Mouse (Mus musculus) olfactory bulb, adult 2 months (tissue): Measurements from ENCODE around the gene Nrxn3. TPM values are rescaled to one million over a fixed set of nuclear protein-coding genes. Genes with fewer than 3 reads are reported as not detected.

Experiments used
- H3K27ac ChIP-seq: fragments of 200-500 bp; 2 replicates; pipeline ENCODE4 v1.5.1; 2012; ENCODE audit warnings: low read depth, low read length; ENCODE audit not compliant: insufficient read depth
- H3K4me1 ChIP-seq: fragments of 200-500 bp; 2 replicates; pipeline ENCODE4 v1.6.1; 2012; ENCODE audit warnings: low read length; ENCODE audit not compliant: control insufficient read depth, insufficient read depth
- H3K4me3 ChIP-seq: fragments of 200-500 bp; 2 replicates; pipeline ENCODE4 v1.5.1; 2012; ENCODE audit warnings: mild to moderate bottlenecking, low read depth, low read length, moderate library complexity; ENCODE audit not compliant: insufficient read depth
- CTCF ChIP-seq: fragments of 200-500 bp; IDR thresholded peaks from 2 replicates; pipeline ENCODE4 v1.5.1; 2012; ENCODE audit warnings: low read depth, mild to moderate bottlenecking, low read length, moderate library complexity; ENCODE audit not compliant: insufficient read depth
- POLR2A ChIP-seq: fragments of 200-500 bp; IDR thresholded peaks from 2 replicates; pipeline ENCODE4 v1.6.1; 2012; ENCODE audit warnings: mild to moderate bottlenecking, low read depth, low read length, moderate library complexity; ENCODE audit not compliant: insufficient read depth
- WGBS: fragments of 180-500 bp; shearing (Covaris S2); methylation state at CpG from one replicate; pipeline ENCODE4 v1.1.7; 2018; 5-methylcytosine and 5-hydroxymethylcytosine counted together
- polyA plus RNA-seq: library from polyadenylated mRNA; stranded (reverse); fragments of >200 nt; gene quantifications from 2 replicates; pipeline ENCODE4 v1.2.4, GENCODE M21; 2012; ENCODE audit warnings: low replicate concordance; ENCODE audit not compliant: missing spikeins, insufficient read depth, insufficient read length

Nrxn3 gene
- polyA plus RNA-seq, 1 experiment, result not detected

- no peak overlapping the region for H3K4me3 ChIP-seq
- WGBS, result 36% methylated on average over 6 of the region's 6 CpGs
- no peak overlapping the region for H3K27ac ChIP-seq
- no peaks in the 10 kb centered on the region for H3K4me1 ChIP-seq
- TF ChIP-seq POLR2A (no peak), CTCF (no peak)
Measured at GRCm38 (mm10) chr12:89516046-89516445, 793.4 kb downstream of the Nrxn3 start.

DNA sequence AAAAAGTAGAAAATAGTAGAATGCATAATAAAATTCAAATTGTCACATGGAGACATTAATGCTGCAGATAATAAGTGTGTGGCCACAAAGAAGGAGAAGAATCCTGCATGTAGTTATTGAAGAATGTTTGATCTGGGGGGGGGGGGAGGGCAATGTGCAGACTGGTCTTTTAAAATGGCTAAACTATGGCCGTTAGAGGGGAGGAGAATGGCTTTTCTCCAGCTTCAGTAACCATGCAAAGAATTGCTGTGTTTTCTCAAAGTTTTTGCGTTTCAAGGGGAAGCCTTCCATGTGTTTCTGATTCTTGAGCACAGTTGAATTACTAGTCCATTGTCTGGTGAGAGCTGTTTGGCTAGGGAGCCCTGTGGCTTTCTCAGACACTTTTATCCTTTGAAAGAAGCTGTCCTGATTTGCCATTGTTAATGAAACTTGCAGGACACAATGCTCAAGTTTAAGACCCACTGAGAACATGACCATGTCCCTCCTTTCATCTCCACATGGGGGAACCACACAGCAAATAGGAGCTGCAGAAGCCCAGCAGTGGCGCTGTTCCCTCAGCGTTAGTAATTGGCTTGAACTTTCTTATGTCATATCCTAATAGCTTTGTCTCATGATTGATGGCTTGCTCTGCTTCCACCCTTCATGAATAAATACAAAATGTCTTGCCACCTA lies 808.1 kb downstream of the Nrxn3 start:
- H3K4me3 ChIP-seq, result no peak overlapping the region
- TF ChIP-seq POLR2A (no peak), CTCF (no peak)
- H3K4me1 ChIP-seq, result no peaks in the 10 kb centered on the region
- 29% methylated on average over 4 of the region's 4 CpGs for WGBS
- H3K27ac ChIP-seq, result no peak overlapping the region

DNA sequence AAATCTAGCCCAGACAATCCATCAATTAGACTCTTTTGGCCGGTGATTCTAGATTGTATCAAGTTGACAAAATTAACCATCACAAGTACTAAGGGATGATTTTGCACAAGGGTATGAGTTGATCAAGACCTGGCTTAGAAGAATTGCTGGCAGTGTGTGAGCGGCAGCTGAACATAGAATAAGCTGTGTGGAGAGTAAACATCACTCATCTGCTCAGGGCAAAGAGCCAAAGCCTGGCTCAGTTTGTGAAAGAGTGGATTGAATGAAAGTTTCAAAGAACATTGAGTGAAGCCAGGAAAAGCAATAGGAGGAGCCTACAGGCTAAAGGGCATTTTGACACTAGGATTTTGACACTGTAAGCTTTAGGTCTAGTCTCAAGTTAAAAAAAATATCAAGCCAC lies 828.6 kb downstream of the Nrxn3 start:
- H3K4me3 ChIP-seq, result no peak overlapping the region
- WGBS, result 37% methylated on average over 2 of the region's 2 CpGs
- H3K4me1 ChIP-seq, result no peaks in the 10 kb centered on the region
- no peak overlapping the region for H3K27ac ChIP-seq
- no peak for TF ChIP-seq POLR2A
- TF ChIP-seq CTCF, result no peak

DNA sequence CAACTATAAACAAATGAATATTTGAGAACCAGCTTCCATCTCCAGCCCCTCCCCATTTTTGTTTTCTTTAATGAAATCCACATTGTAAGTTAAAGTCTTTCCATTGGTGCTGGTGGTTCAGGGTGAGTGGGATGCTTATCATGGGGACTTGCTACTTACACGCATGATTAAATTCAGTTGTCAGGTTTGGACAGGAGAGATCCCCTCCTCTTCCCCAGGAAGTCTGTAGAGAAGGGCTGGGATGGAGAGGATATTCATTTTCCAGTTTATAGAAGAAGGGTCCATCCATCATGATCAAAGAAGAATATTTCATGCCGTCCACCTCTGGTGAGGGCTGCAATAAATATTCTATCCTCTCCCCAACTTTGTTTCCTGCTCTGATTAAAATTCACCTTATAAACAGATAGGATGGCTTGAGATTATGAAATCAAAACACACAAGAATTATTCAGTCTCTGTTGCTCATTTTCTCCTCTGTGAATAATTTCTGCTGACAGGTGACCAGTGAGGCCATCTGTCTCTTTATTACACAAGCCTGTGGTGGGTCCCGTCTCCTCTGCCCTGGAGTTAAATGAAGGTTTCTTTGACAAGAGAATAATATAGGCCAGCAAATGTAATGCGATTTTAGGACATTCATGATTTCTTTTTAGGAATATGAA lies 830.7 kb downstream of the Nrxn3 start:
- WGBS, result 76% methylated on average over 4 of the region's 4 CpGs
- TF ChIP-seq CTCF (no peak), POLR2A (no peak)
- Histone ChIP-seq H3K4me3 (no peak overlapping the region), H3K4me1 (no peaks in the 10 kb centered on the region), H3K27ac (no peak overlapping the region)

DNA sequence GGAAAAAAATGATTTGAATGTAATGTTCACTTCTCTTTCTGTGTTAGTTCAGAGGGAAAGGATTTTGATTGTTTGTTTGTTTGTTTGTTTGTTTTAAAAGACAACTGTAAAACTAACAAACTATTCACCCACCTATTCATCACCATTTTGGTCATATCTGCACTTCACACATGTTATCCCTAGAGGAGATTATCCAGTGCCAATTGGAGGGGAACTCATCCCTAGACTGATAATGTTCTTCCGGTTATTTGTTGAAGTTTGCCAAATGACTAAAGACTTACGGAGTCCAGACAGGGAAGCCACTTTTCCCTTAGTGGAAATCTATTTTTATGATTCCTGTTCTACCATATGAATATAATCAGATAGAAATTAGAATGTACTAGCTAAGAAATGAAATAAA lies 831.5 kb downstream of the Nrxn3 start:
- Histone ChIP-seq H3K27ac (no peak overlapping the region), H3K4me3 (no peak overlapping the region), H3K4me1 (no peaks in the 10 kb centered on the region)
- 77% methylated on average over 2 of the region's 2 CpGs for WGBS
- TF ChIP-seq POLR2A, result no peak
- TF ChIP-seq CTCF, result no peak

- 63% methylated on average over 2 of the region's 2 CpGs for WGBS
- TF ChIP-seq POLR2A, result no peak
- no peak for TF ChIP-seq CTCF
- Histone ChIP-seq H3K4me1 (no peaks in the 10 kb centered on the region), H3K27ac (no peak overlapping the region), H3K4me3 (no peak overlapping the region)
Measured at GRCm38 (mm10) chr12:89554740-89555430, 832.2 kb downstream of the Nrxn3 start.

DNA sequence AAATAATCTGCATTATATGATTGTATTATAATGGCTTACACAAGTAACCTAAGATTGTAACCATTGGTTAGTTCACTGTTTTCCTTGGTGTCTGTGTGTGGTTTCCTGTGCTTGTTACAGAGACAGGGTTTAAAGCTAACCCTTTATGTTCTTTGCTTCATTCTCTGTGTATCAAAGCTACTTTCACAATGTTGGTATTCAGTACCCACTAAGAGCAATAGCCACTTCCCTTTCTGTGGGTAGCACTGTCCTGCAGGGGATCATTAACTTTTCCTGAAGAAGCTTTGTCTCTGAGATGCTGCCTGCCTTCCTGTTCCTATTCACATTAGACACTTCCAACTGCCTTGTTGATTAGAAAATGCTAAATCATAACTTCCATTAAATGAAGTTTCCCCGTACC lies 836.2 kb downstream of the Nrxn3 start:
- no peaks in the 10 kb centered on the region for H3K4me1 ChIP-seq
- H3K27ac ChIP-seq, result no peak overlapping the region
- no peak overlapping the region for H3K4me3 ChIP-seq
- TF ChIP-seq POLR2A (no peak), CTCF (no peak)
- WGBS, result 86% methylated on average over 1 of the region's 1 CpGs

DNA sequence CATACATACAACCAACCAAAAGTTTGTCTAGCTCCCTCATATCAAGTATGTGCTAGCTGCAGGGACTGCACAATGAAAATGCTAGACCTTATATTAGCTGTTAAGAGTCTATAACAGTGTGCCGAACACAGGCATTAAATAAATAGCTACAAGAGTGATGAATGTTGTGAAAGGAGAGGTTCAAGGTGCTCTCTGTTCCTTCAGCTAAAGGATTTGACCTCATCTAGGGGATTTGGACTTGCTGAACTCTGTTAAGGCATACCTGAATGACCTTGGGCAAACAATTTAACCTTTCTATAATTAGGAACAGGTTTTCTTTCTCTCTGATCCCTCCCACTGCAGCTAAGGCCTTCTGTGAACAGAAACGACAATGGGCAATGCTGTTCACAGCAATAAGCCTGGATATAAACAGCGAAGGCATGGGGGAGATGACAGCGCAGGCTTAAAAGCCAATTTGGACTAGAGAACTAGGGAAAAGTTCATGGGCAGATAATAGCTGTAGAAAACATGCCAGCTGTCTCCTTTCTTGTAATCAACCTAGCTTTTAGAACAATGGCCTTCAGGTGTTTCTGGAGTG lies 839.4 kb downstream of the Nrxn3 start:
- H3K27ac ChIP-seq, result no peak overlapping the region
- H3K4me1 ChIP-seq, result no peaks in the 10 kb centered on the region
- no peak overlapping the region for H3K4me3 ChIP-seq
- TF ChIP-seq POLR2A (no peak), CTCF (no peak)
- 73% methylated on average over 4 of the region's 4 CpGs for WGBS

DNA sequence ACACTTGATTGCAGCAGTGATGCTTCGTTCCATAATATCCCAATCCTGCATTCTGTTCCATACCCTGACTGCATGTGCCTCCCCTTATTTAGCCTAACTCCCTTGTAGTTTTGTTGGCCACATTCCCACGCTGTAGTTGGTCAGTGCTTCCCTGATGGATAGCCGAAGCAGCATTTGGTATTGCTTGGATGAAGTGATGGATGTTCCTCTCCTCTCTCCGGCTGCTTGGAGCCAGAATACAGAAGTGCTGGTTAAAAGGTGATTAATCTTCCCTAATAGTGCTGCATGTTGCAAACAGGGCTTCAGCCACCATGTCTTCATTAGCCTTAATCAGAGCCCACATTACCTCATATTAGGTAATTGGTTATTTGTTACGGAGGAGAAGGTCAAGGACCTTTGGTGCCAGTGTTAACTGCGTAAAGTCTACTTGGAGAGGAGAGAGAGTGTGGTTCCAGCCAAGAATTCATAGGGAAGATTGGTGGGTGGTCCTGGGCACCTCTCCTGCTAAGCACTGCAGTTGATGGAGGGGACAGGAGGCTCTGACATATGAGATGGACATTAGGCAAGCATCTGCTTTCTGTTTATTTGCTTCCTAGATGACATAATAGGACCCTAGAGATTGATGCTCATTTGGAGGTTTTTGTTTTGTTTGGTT lies 846.2 kb downstream of the Nrxn3 start:
- WGBS, result 87% methylated on average over 6 of the region's 6 CpGs
- H3K4me3 ChIP-seq, result no peak overlapping the region
- TF ChIP-seq POLR2A, result no peak
- TF ChIP-seq CTCF, result no peak
- no peak overlapping the region for H3K27ac ChIP-seq
- no peaks in the 10 kb centered on the region for H3K4me1 ChIP-seq

DNA sequence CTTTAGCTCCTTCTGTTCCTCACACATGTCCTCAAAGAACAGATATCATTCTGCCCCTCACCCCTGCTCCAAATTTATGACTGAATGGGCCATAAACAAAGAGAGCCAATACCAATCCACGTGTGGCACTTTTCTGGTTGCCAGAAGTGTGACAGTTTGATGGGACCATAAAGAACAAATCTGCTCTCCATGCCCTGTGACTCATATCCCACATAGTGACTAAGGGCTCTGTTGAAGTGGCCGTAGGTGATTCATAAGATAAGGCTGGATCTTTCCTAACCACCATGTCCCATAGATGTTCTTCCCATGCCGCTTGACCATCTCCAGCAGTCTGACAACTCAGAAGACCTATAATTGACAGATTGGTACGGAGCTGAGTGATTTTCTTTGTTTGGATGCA lies 869.8 kb downstream of the Nrxn3 start:
- WGBS, result 70% methylated on average over 4 of the region's 4 CpGs
- no peak overlapping the region for H3K4me3 ChIP-seq
- no peak overlapping the region for H3K27ac ChIP-seq
- no peaks in the 10 kb centered on the region for H3K4me1 ChIP-seq
- TF ChIP-seq CTCF (no peak), POLR2A (no peak)
